Mouse (Mus musculus): ENCODE measurements around the gene Otog.

DNA sequence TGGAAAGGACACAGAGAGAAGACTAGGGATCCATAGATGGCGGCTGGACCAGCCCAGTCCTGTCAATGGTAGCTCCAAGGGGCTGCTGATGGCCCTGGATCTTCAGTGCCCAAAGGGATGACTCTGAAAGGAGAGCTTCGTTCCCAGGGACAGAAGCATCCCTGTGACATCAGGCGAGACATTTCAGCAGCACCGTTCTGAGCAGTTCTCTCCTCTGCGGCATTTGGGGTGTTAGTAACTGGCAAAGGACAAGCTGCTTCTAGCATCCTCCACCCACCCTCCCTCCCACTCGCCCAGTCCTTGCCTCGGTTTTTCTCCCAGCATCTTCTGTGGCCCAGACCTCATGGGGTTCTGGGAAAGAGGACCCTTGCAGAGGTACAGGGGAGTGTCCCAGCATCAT lies 41.5 kb downstream of the Otog start:
- TF ChIP-seq POLR2A (IDR thresholded peaks at IDR 0.05; ENCODE audit: insufficient read depth, low read depth, low read length) (no peak), CTCF (IDR thresholded peaks at IDR 0.05) (no peak)
